Mouse (Mus musculus) kidney, adult 8-10 months (tissue): ENCODE data around the gene Tcf12.

ENCODE experiments used
- DNase-seq, 2 experiments: peaks; one replicate each; pipeline ENCODE4 v3.0.0; 2022

Gene Tcf12

DNA sequence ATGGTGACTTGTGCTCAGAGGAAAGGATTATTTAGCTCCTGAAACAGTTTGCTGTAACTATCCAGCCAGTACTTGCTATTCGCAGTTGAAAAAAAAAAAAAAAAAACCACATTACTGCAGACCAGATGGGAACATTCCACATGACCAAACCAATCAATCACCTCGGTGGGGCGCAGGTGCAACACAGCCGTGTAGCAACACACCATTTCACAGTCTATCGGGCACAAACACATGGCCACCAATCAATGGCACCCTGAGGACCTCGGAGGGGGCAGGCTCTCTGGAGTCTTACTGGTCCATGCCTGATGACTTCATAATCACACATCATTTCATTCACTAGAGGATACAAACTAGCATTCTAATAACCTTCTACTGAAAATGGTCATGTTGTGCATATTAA lies 135.6 kb downstream of the Tcf12 start:
- DNase-seq: no peak

DNA sequence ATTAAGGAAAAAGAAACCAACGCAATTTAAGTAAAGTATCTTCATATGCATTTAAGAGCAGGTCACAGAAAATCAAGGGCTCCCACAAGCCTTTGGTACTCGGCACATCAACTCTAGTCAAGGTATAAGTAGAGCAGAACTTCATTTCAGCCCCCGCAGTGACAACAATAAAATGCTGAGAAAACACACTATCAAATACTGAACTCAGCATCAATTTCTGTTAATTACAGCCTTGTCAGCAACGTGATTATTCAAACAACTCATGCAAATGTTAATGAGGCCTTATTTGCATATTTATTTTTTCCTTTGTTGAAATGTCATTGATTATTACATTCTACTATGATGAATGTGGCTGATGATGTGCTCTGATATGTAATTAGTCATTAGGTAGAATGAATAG lies 136.5 kb downstream of the Tcf12 start:
- no peak for DNase-seq

DNA sequence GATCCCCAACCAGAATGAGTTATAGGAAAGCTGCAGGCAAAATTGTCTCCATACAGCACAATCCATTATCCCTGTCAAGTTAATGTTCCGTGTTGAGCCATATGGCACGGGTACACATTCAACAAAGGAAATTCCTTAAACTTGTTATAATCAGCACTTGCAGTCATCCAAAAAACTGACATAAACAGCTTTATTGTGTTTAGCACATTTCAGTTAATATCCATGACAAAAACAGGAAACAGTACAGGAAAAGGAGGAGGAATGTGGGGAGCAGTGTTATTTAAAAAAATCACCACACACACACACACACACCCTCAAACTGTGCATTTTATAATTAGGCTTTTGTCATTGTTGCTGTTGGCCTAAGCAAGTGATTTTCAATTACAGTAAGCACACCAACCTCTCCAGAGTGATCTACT lies 137.1 kb downstream of the Tcf12 start:
- no peak for DNase-seq

DNA sequence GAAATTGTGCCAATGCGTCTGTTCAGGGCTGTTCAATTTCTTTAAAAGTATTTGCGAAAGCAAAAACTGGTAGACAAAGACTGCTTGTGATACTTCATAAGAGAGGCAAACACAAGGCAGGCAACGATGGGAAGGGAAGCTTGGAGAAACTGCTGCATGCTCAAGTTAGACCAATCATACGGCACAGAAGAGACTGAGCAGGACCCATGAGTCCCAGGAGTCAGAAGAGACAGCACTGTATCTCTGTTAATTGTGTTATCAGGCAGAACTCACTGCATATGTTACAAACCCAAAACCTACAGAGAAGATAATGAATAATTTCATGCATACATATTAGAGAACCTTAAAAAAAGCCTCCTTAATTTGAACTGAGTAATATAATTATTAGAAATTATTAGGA lies 147.6 kb downstream of the Tcf12 start:
- DNase-seq: no peak

DNA sequence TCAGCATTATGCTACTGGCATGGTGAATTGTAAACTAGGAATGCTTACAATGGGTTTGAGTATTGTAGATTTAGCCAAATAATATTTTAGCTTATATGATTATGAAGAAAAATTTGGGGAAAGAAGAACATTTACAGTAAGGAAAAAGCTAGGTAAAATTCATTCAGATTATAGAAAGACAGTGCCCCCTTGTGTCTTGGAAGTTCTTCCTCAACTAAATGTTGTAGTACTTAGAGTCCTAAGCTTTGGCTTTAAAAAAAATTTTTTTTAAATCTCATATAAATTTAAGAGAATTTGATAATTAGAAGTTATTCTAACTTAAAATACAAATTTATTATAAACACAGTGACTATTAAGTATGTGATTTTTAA lies 151.7 kb downstream of the Tcf12 start:
- DNase-seq: no peak

DNA sequence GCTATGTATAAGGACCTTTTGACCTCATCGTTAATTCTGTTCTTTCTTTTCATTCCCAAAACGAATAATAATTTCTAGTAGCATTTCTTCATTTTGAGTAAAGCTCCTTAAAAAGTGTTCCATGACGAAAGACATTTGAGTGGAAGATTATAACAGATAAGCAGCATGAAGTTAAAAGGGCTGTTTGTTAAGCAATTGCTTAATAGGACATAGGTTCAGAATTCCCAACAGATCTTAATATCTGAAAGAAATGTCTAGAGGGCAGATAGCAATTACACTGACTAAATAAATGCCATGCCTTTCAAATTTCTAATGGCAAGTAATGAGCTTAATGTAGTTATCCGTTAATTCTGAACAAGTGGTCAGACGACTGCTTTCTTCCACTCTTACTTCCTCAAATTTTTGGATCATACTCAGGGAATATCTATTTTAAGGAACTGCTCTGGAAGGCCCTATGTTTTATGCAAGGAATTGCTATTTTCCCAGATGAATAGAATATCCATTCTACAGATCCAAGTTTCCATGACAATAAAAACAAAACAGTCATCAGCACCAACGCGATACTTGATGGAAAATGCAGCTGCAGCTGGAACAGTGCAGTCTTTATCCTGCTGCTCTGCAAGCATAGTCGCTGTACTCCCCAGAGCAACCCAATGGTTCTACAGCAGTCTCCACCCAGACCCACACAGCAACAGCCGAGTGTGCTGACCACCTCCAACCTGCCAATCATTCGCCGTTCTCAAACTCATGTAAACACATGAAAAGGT lies 152.2 kb downstream of the Tcf12 start:
- DNase-seq: no peak

DNA sequence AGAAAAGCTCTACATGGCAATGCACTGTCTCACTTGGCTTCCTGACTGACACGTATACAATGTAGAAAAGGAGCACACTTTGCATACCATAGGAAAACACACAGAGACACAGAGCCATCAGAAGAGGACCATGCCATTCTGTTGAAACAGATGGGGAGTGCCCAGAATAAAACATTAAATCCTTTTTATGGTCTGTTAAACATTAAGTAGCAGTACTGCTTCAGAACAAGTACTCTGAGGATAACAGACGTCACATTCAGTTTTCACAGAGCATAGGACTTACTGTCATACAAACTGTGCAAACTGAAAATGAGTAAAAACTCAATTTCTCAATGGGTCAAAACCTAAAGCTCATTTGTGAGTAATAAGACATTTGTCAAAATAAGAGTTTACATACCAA lies 158.5 kb downstream of the Tcf12 start:
- DNase-seq: no peak

DNA sequence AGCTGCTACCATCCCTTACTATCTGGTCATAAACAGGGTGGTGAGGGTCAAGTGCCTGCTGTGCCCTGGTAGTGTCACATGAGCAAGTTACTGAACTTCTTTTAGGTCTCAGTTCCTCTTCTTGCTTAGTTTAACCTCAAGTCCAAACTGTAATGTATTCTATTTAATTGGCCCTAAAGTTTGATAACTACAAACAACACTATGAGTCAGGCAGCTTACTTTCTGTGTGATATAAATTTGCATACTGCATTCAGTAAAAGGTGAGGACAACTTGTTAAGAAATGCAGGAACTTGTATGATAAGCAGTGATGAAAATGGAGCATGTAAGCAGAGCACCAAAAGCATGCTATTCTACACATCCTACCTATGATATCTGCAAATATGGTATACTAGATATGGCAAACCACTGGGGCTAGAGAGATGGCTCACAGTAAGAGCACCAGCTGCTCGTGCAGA lies 159.0 kb downstream of the Tcf12 start:
- no peak for DNase-seq

DNA sequence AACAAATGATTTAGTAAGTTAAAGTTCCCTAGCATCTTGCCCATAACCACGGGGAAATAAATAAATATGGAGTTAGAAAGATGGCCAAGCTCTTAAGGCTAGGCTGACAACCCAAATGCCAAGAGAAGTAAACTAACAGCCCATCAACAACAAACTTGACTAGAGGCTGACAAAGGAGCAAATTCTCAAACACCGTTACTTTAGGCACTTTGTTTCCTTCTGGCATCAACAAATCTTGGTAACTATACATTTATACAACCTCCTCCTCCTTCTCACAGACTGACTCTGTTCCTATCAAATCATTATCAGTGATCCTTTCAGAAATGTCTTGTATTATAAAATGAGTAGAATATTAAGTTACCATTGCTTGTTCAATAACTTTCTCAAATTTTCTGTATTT lies 159.7 kb downstream of the Tcf12 start:
- no peak for DNase-seq

DNA sequence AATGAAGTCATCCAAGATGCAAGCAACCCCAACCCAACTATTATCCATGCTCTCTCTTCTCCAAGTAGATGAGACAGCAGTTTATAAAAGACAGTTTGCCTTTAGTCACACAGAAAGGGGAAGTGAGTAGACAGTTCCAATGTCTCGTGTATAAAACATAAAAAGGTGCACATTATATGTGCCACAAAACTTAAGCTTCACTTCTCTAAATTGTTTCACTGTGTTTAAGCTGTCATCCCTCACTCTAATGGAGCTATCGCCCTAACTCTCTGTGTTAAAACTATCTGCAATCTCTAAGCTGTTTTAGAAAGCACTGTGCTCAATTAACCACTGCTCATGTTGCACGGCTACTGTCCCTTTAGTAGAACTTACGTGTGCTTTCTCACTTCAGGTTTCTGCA lies 160.3 kb downstream of the Tcf12 start:
- no peak for DNase-seq

DNA sequence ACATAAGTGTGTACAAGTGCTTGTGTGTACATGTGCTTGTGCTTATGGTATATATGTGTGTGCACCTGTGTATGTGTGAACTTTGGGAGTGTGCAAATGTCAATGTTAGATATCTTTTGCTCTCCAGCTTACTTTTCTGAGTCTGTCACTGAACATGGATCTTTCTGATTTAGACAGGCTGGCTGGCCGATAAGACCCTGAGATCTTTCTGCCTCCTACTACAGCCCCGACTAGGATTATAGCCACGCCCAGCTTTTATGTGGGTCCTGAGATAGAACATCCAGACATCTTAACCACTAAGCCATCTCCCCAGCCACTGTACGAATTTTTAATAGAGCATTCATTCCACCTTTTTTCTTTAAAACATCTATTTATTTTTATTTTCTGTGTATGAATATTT lies 166.9 kb downstream of the Tcf12 start:
- DNase-seq: no peak

DNA sequence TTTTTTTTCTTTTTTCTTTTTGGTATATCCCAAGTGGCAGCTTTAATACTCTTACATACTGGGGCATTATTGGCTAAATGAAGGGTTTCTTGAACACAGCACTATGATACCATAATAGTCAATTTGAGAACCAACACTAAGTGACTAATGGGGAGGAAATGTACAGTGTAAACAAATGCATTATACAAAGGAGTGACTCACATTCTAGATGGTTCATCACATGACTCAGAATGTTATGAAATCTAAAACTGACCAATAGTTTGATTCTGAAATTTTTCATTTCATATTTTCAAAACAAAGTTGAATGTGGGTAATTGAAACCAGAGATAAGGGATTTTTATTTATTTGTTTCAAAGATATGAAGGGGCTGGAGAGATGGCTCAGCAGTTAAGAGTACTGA lies 169.2 kb downstream of the Tcf12 start:
- no peak for DNase-seq

DNA sequence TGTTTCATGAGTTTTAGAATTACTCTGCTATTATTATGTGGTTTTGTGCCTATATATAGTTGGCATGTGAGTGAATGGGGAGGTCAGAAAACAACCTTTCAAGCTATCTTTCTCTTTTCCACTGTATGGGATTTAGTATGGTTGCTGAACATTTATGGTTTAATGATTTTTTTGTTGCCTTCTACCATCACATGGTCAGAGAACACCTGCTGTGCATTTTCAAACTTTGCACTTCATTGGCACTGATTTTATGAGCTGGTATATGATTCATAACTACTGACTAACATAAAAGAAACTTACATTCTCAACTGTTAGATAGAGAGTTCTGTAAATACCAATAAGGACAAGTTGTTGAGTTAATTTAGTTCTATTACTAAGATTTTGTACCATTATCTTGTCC lies 171.7 kb downstream of the Tcf12 start:
- DNase-seq: no peak

DNA sequence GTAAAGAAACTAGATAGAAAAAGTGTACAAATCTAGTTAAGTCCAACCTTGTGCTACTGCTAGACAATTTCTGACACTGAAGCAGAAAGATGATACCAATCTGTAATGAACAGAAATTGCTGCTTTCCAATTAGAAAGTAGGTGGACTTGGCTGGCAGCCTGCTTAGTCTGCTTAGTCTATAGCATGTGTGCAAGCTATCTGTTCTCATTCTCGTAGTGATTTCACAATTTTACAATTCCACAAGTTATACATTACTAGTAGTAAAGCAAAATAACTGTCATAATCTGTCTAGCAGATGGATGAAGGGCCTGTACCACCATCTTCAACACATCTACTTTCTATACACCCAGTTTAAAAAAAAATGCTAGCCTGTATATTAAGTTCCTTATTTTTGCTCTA lies 175.5 kb downstream of the Tcf12 start:
- no peak for DNase-seq

DNA sequence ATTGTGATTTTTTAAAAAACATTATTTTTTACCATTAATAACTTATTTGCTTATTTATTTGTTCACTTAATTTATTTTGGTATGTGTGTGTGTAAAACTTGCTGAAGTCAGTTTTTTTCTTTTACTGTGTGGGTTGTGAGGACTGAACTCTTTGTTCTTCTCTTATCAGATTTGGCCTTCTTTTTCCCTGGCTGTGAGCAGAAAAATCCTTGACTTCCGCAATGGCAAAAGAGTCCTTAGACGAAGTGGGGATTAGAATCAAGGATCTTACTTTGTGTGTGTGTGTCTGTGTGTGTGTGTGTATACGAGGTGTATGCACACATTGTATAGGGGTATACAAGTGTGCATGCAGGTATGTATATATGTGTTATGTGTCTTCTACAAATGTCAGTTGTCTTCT lies 176.8 kb downstream of the Tcf12 start:
- no peak for DNase-seq

DNA sequence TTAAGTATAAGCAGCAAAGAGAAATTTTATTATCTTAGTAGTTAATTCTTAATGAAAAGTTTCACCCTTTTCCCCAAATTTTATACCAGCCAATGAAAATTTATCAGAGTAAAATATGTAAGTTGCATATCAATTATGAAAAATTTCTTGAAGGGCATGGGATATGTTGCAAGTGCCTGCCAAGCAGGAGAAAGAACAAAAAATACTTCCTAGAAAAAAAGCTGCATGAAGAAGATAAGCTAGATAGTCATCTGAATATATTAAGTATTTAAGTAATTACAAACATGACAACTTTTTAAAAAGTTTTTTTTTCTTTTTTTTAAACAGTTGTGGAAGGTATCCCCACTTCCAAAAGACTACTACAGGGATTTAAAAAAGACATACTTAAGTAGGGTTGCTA lies 179.7 kb downstream of the Tcf12 start:
- DNase-seq: no peak

DNA sequence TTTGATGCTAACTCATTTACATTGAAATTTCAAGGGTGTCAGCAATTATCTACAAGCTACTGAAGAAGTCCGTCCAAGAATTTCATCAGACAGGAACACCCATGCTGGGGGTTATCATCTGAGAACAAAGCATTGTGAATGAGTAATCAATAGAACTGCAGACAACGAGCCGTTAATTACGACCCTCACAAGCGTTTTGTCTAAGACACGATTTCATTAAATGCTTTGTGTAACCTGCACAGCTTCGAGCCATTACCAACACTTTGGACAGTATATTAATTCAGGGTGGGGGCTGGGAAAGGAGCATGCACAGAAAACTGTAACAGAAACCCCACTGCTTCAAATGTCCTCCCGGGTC lies 180.3 kb downstream of the Tcf12 start:
- no peak for DNase-seq

DNA sequence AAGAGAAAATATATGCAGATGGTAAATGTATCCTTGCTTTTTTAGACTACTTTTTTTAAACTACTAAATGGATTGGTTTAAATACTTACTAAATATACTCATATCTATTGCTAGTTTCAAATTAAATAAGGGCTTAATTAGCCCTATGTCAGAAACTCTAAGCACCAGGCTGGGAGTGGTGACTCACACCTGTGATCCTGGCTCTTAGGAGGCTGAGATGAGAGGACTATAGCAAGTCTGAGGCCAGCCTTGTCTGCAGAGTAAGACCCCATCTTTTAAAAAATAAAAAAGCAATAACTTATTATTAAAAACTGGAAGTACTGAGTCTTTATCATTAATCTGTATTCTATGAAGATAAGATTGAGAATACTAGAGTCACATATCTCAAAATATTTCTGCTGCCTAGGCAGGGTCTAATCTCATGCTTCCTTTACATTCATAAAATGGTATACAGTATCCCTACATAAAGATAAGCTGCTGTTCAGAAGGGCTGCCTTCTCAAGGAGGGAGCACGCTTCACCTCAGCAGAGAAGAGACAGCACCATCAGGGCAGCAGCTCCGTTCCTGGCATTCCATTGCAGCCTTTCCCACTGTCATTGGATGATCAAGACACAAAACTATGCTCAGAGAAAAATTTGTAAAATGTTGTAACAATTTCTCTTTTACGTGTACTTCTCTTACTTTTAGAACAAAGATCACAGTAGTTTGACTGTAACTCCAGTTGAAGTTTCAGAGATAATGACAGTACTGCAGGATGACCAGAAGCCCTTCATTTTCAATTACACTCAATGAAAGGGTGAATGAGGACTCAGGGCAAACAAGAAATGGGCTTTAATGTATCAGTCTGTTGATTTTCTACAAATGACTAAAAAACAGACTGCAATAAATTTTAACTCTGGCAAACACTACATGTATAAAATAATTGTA lies 181.0 kb downstream of the Tcf12 start:
- no peak for DNase-seq

DNA sequence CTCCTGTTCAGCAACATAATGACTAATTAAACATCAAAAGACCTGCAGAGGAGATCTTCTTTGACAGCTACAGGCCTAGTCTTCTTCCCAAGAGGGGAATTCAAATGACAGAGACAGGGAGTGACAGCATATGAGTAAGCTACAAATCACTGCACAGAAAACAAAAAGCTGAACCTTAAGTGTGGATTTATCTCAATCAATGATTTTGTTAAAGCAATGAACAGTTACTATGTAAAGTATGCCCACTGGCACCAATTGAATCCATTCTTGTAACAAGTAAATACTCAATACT lies 195.1 kb downstream of the Tcf12 start:
- DNase-seq: no peak

DNA sequence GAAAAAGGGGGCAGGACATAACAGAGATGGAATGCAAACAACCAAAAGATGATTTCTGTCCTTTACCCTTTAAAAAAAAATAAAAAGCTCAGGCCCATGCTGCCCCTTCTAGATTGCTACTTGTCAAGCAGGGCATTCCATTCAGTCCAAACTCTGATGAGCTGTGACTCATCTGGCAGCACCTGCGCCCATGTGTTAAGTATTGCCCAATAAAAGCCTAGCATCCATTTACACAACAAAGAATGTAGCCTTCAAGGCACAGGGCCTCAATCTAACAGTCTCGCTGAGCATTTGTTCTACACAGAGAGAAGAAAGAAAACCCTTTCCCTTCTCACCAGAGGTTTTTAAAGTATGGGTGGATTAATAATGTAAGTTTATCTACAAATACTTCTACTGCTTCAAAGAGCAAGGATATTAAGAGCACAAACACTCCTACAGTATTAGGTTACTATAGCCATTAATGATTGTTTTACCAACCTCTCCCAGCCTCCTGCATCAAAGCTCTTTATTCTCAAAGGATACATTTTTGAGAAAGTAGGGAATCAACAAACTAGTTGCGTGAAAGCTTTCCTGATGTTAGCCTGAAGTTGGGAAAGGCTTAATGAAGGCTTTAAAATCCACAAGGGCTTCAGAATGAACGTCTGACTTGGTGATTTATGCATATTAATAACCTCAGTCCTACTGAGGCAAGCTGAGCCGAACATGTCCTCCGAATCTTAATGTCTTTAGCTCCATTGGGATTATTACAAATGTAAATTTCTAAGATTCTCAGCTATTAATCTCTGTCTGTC lies 195.6 kb downstream of the Tcf12 start:
- no peak for DNase-seq

DNA sequence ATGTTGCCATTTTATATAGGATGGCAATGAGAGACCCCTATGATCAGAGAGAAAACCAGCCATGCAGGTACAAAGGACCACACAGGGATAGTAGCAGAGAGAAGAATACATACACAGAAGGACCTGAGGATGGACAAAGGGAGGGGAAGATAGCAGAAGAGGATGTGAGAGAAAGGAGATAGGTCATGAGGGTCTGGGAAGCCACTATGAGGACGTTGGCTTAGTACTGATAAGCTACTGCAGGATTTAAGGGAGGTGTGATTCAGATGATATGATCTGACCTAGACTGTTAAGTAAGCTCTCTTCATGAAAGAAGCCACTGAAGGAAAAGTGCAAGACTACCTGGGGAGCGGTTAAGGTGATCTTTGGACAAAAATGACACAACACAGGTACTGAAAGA lies 205.1 kb downstream of the Tcf12 start:
- DNase-seq: no peak

DNA sequence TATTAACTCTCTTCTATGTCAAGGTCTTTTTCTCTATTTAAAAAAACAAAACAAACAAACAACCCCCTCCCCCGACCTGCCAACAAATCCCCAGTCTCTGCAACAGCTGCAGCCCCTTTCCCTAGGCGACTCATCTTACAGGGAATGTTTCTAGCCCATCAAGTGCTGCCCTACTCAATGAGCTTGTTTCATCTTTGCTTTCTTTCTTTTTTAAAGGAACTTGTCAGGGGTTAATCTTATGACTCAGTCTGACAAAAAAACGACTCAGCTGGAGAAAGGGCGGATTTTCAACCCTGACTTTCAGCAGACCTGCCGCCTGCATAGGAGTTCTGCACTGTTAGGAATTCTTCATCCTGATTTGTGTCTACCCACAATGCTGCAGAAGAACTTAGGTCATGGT lies 212.8 kb downstream of the Tcf12 start:
- DNase-seq: no peak

DNA sequence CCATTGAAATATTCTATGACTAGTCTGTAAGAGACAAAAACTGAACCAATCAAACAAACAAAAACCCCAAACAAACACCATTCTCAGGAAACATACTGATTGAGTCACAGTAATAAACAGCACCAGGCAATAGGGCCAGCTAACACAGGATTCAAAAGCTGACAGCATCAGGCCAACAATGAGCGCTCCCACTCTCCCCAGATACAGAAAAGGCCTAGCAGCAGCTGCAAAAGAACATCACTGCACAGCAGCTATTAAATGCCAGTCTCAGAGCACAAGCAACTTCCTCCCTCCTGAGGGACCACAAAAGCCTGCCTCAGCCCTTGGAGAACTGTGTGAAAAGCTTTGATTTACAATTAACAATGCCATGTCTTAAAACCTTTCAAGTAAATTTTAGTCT lies 214.3 kb downstream of the Tcf12 start:
- DNase-seq: no peak
